Mouse (Mus musculus) inflammation-experienced regulatory T-cells, adult 6 months (primary cell): ENCODE data around the gene Sept11. TPM values are rescaled to one million over a fixed set of nuclear protein-coding genes. Genes with fewer than 3 reads are reported as not detected.

Experiments used
- ATAC-seq: one replicate; pipeline ENCODE4 v1.8.0; 2017
- polyA plus RNA-seq, 3 experiments: library from polyadenylated mRNA; unstranded; fragments of 100-300 nt; shearing (Covaris generic); gene quantifications; one replicate each; pipeline ENCODE4 v1.2.1; 2017

The Sept11 gene
- polyA plus RNA-seq, 3 experiments from 2014 or later = 28.0 to 72.7 (median 29.9) TPM

DNA sequence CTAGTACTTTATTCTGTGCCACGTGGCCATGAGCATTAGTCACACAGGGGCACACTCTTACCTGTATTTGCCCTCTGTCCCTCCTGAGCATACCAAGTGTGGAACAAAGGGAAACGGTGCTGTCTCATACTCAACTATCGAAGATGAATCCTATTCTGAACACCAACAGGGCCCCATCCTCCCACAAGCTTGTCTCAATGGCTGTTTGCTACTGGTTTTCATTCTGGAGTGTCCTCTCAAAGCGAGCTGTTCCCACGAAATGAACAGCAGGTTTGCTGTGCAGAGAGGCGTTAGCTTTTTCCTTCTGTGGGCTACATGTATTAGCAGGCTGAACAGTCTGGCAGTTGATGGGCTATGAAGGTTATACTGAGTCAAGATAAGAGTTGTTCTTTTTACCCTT lies 85.4 kb downstream of the Sept11 start:
- no peak for ATAC-seq

DNA sequence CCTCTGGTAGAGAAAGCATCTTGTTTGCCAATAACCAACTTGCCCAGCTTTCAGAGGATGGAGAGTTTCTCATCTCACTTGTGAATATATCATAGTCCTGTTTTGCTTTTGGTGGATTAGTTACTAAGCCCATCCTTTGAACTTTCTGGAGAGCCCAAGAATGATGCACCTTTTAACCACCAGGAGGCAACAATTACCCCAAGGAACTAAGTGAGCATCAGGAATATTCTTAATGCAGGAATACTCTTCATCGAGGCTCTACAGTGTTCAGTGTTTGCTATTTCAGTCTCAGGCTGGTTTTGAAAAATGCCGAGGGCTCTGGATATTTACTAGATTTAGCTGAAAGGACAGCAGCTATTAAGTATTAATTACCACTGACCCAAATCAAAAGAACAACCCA lies 87.0 kb downstream of the Sept11 start:
- ATAC-seq = peak; percentile 73

GRCm38 (mm10) chr5:93183311-93183710 lies 90.1 kb downstream of the Sept11 start:
- no peak for ATAC-seq

- ATAC-seq = no peak
Measured at GRCm38 (mm10) chr5:93184548-93184947, 91.3 kb downstream of the Sept11 start.

DNA sequence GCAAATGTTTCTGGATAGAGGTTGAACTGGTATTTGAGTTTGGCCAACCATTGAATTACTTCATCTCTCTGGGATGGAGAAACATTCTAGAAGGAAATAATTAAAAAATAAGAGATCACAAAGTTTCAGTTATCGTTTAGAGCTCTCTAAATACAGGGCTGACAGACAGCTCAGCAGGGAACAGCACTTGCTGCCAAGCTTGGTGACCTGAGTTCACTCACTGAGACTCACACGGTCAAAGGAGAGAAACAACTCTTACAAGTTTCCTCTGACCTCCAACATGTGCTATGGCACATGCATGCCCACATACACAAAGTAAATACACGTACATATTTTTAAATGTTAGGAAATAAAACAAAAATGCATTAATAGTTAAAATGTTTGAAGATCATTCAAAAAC lies 96.4 kb downstream of the Sept11 start:
- no peak for ATAC-seq

- no peak for ATAC-seq
Measured at GRCm38 (mm10) chr5:93190428-93190827, 97.2 kb downstream of the Sept11 start.

- ATAC-seq = no peak
Measured at GRCm38 (mm10) chr5:93198232-93198631, 105.0 kb downstream of the Sept11 start.

DNA sequence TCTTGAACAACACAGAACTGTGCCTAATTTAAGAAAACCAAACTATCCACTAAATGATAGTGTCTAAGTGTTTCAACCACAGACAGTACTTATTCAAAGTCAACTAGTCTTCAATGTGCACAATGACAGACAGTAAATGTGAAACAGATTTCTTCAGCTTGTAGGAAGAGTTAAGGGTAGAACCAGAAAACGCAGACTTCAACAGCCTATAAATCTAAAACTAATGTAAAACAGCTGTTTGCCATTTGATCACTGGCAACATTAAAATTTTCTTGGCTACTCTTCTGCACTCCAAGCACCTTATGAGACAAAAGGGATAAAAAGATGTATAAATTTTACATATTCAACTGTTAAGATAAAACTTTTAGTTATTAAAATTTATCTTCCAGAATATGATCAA lies 107.9 kb downstream of the Sept11 start:
- no peak for ATAC-seq

DNA sequence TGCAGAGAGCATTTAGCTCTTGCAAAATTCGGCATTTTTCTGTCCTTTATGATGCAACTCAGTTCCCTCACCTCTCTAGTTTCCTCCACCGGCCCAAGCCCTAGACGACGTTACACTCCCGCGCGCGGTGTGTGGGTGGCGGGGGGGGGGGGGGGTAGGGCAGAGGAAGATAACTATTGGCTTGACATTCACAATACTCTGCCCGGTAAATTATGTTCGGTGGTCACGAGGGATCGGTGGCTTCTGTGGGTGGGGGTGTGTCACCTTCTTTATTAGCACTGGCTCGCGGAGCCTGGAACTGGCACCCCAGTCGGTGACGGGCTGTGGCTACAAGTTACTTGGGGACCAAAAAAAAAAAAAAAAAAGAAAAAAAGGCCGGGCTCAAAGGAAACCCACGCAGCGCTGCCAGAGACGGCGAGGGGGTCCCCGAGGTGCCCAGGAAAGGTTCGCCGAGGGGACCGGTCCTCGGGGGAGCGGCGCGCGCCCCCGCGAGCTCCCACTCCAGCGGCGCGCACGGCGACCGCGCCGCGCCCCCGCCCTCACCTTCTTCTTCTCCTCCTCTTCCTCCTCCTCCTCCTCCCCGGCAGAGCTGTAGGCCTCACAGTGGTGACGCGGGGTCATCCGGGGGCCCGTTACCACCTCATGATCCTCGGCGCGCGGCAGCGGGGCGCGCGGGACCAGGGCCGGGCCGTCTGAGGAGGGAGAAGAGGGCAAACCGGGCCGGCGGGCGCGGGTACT lies 112.3 kb downstream of the Sept11 start:
- ATAC-seq = peak; percentile 15

DNA sequence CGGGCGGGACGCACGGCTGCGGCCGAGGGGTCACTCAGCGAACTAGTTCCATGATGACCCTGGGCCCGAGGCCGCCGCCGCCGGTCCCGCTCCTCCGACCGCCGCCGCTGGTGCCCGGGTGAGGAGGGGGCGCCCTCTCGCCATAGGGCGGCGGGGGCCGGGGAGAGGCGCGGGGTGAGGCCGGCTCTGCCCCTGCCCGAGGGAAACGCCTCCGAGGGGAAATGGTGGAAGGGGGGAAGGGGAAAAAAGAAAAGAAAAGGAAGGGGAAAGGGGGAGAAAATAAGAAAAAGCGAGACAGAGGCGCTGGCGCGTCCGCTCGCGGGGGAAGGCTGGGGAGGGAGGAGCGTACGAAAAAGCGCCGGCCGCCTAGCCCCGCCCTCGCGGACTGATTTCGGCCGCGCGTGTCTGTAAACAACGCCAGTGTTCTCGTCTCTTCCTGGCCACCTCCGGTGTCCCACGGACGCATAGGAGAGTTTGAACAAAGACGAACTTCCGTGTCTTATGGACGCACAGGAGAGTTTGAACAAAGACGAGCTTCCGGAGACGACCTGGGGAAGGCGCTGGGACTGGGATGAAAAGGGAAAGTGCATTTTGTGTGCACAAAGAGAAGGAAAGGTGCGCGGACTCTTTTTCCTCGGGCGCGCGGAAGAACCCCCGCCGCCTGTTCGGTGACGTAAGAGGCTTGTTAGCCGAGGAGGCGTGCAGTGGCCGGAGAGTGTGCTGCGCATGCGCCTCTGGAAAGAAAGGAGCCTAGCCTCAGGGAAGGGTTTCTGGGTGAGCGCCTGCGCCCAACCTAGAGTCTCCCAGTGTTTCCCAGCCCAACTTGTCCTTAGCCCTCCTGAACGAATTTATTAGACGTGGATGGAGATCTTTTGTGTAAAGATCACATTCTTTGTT lies 113.1 kb downstream of the Sept11 start, which contains the start of the genes Ccni and 2010109A12Rik:
Gene Ccni, minus strand, starts transcription at position 387 of the 897 bp plus-strand sequence.
Gene 2010109A12Rik, plus strand, starts transcription at position 410 of the 897 bp plus-strand sequence.
- ATAC-seq = peak; percentile 89

DNA sequence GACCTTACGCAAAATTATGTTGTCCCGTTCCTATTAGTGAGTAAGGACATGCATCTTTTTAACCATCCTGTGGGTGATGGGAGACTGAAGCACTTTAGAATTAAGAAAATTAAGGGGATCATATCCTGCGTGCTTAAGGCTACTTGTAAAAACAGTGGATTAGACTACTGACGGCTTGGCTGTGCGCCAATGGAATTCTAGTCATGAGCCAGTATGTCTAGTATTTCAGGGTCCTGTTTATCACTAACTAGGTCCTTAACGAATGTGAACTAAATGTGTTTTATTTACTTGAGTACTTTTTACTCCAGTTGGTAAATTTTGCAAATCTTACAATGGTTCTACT lies 113.7 kb downstream of the Sept11 start:
- peak; percentile 15 for ATAC-seq

DNA sequence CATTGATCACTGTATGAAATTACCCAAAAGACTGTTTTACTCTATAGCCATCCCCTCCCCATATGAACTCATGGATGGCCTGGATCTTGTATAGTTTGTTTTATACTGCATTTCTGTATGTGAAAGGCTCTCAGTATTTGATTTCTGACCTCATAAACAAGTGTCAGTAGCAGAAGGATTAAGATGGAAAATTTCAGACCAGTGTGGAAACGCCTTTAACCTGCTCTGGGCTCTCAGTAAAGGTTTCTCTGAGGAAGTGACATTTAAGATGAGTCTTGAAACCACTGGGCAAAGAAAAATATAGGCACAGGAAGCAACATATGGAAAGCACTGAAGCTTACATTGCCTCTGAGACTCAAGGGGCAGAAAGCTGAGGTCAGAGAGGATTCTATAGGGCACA lies 114.3 kb downstream of the Sept11 start:
- ATAC-seq = no peak

- no peak for ATAC-seq
Measured at GRCm38 (mm10) chr5:93218375-93218774, 125.1 kb downstream of the Sept11 start.

DNA sequence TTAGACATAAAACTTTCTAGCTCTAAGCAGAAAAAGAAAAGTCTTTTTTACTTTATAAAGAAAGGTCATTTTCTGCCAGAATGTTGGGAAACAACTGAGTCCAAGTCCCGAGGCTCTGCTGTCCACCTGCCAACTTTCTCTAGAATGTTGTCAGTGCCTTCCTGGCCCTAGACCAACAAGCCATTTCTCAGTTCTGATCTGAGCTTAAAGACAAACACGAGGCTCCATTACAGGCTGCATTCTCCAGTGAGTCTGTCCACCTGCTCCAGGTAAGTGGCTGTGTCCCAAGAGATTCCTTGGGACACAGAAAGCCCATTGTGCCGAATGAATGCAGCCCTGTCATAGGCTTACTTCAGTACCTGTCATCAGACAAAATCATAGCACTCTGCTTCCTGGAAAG lies 128.4 kb downstream of the Sept11 start:
- no peak for ATAC-seq

DNA sequence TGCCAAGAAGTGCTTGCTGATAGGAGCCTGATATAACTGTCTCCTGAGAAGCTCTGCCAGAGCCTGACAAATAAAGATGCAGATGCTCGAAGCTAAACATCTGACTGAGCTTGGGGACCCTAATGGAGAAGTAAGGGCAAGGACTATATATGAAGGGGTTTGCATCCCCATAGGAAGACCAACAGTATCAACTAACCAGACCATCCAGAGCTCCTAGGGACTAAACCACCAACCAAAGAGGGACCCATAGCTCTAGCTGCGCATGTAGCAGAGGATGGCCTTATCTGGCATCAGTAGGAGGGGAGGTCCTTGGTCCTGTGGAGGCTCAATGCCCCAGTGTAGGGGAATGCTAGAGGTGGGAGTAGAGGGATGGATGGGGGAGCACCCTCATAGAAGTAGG lies 131.3 kb downstream of the Sept11 start:
- no peak for ATAC-seq

Other genes starting within 250 kb of the Sept11 start
- not detected for gene Sowahb, start 48.4 kb upstream of the Sept11 start, polyA plus RNA-seq
- 10 to 100 TPM; 82.9 to 99.1 (median 84.9) TPM for gene Ccni, start 113.1 kb downstream of the Sept11 start, polyA plus RNA-seq
- 1 to 10 TPM in 2 of 3 experiments, not detected in 1; 1.6 to 2.3 TPM for gene 2010109A12Rik, start 113.1 kb downstream of the Sept11 start, polyA plus RNA-seq
- gene Ccng2, start 173.8 kb downstream of the Sept11 start, polyA plus RNA-seq = 10 to 100 TPM; 18.7 to 44.9 (median 25.2) TPM